Mouse (Mus musculus) MEL (cell line): ENCODE data around the gene Eif4ebp2. TPM values are rescaled to one million over a fixed set of nuclear protein-coding genes. Genes with fewer than 3 reads are reported as not detected.

Experiments used
- DNase-seq: peaks from one replicate; pipeline ENCODE4 v3.0.0; 2011; ENCODE audit warnings: low read depth, low spot score
- H3K27ac ChIP-seq: 2 replicates; pipeline ENCODE4 v1.5.1; 2012; ENCODE audit warnings: low read depth, mild to moderate bottlenecking, control low read depth, low read length, moderate library complexity; ENCODE audit not compliant: control insufficient read depth
- H3K27me3 ChIP-seq, 2 experiments: fragments of 150-350 bp in 1 of 2; sonication (generic) in 1 of 2; 2 replicates each; pipeline ENCODE4 v1.6.1; 2012; ENCODE audit warnings: low read length in 2 of 2, mild to moderate bottlenecking in 2 of 2, improper control_type of control experiment in 1 of 2, moderate library complexity in 1 of 2; ENCODE audit not compliant: insufficient read depth in 2 of 2, control insufficient read depth in 1 of 2
- H3K36me3 ChIP-seq, 2 experiments: 2 replicates each; pipeline ENCODE4 v1.6.1; 2012 to 2014; ENCODE audit warnings: low read length in 2 of 2, improper control_type of control experiment in 1 of 2, inconsistent platforms in 1 of 2, mild to moderate bottlenecking in 1 of 2; ENCODE audit not compliant: insufficient read depth in 2 of 2, control insufficient read depth in 1 of 2
- H3K4me1 ChIP-seq, 2 experiments: fragments of 150-350 bp in 1 of 2; sonication (generic) in 1 of 2; 2 replicates each; pipeline ENCODE4 v1.6.1; 2012; ENCODE audit warnings: low read length in 2 of 2, improper control_type of control experiment in 1 of 2, mild to moderate bottlenecking in 1 of 2; ENCODE audit not compliant: insufficient read depth in 2 of 2, control insufficient read depth in 1 of 2
- H3K4me3 ChIP-seq, 2 experiments: fragments of 150-350 bp in 1 of 2; sonication (generic) in 1 of 2; 2 replicates each; pipeline ENCODE4 v1.5.1; 2012; ENCODE audit warnings: low read depth in 2 of 2, low read length in 2 of 2, mild to moderate bottlenecking in 2 of 2, moderate library complexity in 2 of 2, control low read depth in 1 of 2, improper control_type of control experiment in 1 of 2; ENCODE audit not compliant: control insufficient read depth in 1 of 2, insufficient read depth in 1 of 2
- H3K79me2 ChIP-seq: 2 replicates; pipeline ENCODE4 v1.6.1; 2012; ENCODE audit warnings: mild to moderate bottlenecking, low read length, moderate library complexity; ENCODE audit not compliant: control insufficient read depth, poor library complexity, insufficient read depth
- H3K9ac ChIP-seq: 2 replicates; pipeline ENCODE4 v1.6.1; 2012; ENCODE audit warnings: low read depth, mild to moderate bottlenecking, control low read depth, low read length, moderate library complexity; ENCODE audit not compliant: control insufficient read depth, poor library complexity, severe bottlenecking
- H3K9me3 ChIP-seq: fragments of 150-350 bp; sonication (generic); replicated peaks from 2 replicates; pipeline ENCODE4 v1.6.1; 2012; ENCODE audit warnings: mild to moderate bottlenecking, low read length, improper control_type of control experiment, moderate library complexity; ENCODE audit not compliant: insufficient read depth
- CHD2 ChIP-seq: IDR thresholded peaks from 2 replicates; pipeline ENCODE4 v1.6.1; 2011; ENCODE audit warnings: low read length, improper control_type of control experiment
- CTCF ChIP-seq, 3 experiments: IDR thresholded peaks in 2 of 3; conservative IDR thresholded peaks in 1 of 3; 2 replicates each; pipeline ENCODE4 v1.5.1; 2011 to 2012; ENCODE audit warnings: low read length in 3 of 3, low read depth in 2 of 3, mild to moderate bottlenecking in 2 of 3, improper control_type of control experiment in 1 of 3, inconsistent platforms in 1 of 3, mixed read lengths in 1 of 3, moderate library complexity in 1 of 3; ENCODE audit not compliant: control insufficient read depth in 1 of 3, insufficient read depth in 1 of 3, poor library complexity in 1 of 3, severe bottlenecking in 1 of 3
- JUND ChIP-seq: IDR thresholded peaks from 2 replicates; pipeline ENCODE4 v1.6.1; 2011; ENCODE audit warnings: low read depth, mild to moderate bottlenecking, improper control_type of control experiment, low read length
- KAT2A ChIP-seq: conservative IDR thresholded peaks from 2 replicates; pipeline ENCODE4 v1.6.1; 2012; ENCODE audit warnings: low read depth, low read length, improper control_type of control experiment, inconsistent platforms
- MXI1 ChIP-seq: IDR thresholded peaks from 2 replicates; pipeline ENCODE4 v1.6.1; 2011; ENCODE audit warnings: mild to moderate bottlenecking, low read depth, low read length, improper control_type of control experiment
- MYB ChIP-seq: IDR thresholded peaks from 2 replicates; pipeline ENCODE4 v1.6.1; 2011; ENCODE audit warnings: mild to moderate bottlenecking, low read depth, low read length, improper control_type of control experiment
- POLR2A ChIP-seq, 2 experiments: IDR thresholded peaks; 2 replicates each; pipeline ENCODE4 v1.6.1; 2011 to 2012; ENCODE audit warnings: low read length in 2 of 2, mild to moderate bottlenecking in 2 of 2, control low read depth in 1 of 2, improper control_type of control experiment in 1 of 2, low read depth in 1 of 2, moderate library complexity in 1 of 2; ENCODE audit not compliant: control insufficient read depth in 1 of 2, insufficient read depth in 1 of 2, poor library complexity in 1 of 2
- POLR2AphosphoS5 ChIP-seq: IDR thresholded peaks from 2 replicates; pipeline ENCODE4 v1.6.1; 2012; ENCODE audit warnings: low read depth, borderline replicate concordance, mild to moderate bottlenecking, inconsistent platforms, low read length, moderate library complexity, mixed read lengths
- RCOR1 ChIP-seq: IDR thresholded peaks from 2 replicates; pipeline ENCODE4 v1.6.1; 2012; ENCODE audit warnings: low read depth, mild to moderate bottlenecking, inconsistent platforms, low read length, improper control_type of control experiment
- TCF12 ChIP-seq: IDR thresholded peaks from 2 replicates; pipeline ENCODE4 v1.6.1; 2014; ENCODE audit warnings: low read depth, mild to moderate bottlenecking, inconsistent platforms, low read length, improper control_type of control experiment, moderate library complexity
- UBTF ChIP-seq: IDR thresholded peaks from 2 replicates; pipeline ENCODE4 v1.6.1; 2012; ENCODE audit warnings: low read depth, mild to moderate bottlenecking, inconsistent platforms, low read length, improper control_type of control experiment, moderate library complexity, borderline replicate concordance; ENCODE audit not compliant: insufficient read depth
- polyA plus RNA-seq, 2 experiments: library from polyadenylated mRNA; stranded (reverse) in 1 of 2; unstranded in 1 of 2; fragments of >175 nt in 1 of 2; fragments of >200 nt in 1 of 2; gene quantifications; 2 replicates each; pipeline versions ENCODE4 v1.2.1 to v1.2.4; 2012; ENCODE audit warnings: low replicate concordance in 2 of 2, low read depth in 1 of 2; ENCODE audit not compliant: insufficient read length in 2 of 2, insufficient read depth in 1 of 2, missing spikeins in 1 of 2
- total RNA-seq: library from RNA; depleted of rRNA; stranded (reverse); fragments of 300-350 nt; gene quantifications from 2 replicates; pipeline ENCODE4 v1.2.3, GENCODE M21; 2012

The Eif4ebp2 gene
- total and polyA plus RNA-seq, 3 experiments: 17.1 to 186 (median 52.9) TPM

GRCm38 (mm10) chr10:61423289-61423688 is 29.2 kb downstream of the Eif4ebp2 start:
- Histone ChIP-seq H3K36me3 (no peaks in the 10 kb centered on the region), H3K27me3 (no peaks in the 10 kb centered on the region), H3K4me1 (no peaks in the 10 kb centered on the region), H3K27ac (no peak overlapping the region), H3K9me3 (no peaks in the 10 kb centered on the region), H3K4me3 (no peak overlapping the region), H3K79me2 (no peaks in the 10 kb centered on the region), H3K9ac (no peak overlapping the region)
- TF ChIP-seq CHD2 (no peak), CTCF (IDR thresholded peaks at IDR 0.05 in 2 of 3, conservative IDR thresholded peaks at IDR 0.05 in 1 of 3; ENCODE audit: control insufficient read depth in 1 of 3, insufficient read depth in 1 of 3, low read depth in 2 of 3, low read length in 3 of 3, poor library complexity in 1 of 3, severe bottlenecking in 1 of 3) (peak in 2 of 3 experiments; percentile 47 to 71; a peak in 5 of 6 replicates)
- DNase-seq: no peak

- Histone ChIP-seq H3K4me1 (no peaks in the 10 kb centered on the region), H3K27me3 (no peaks in the 10 kb centered on the region), H3K27ac (no peak overlapping the region), H3K9ac (no peak overlapping the region)
- no peak for TF ChIP-seq MYB
- no peak for TF ChIP-seq MXI1
- no peak for TF ChIP-seq TCF12
- TF ChIP-seq RCOR1: no peak
- TF ChIP-seq POLR2AphosphoS5: no peak
- TF ChIP-seq JUND: no peak
- TF ChIP-seq, all 39 proteins: peak for 0
- no peak overlapping the region for H3K4me3 ChIP-seq
- no peak for DNase-seq
- no peaks in the 10 kb centered on the region for H3K79me2 ChIP-seq
- H3K9me3 ChIP-seq: no peaks in the 10 kb centered on the region
- H3K36me3 ChIP-seq: no peaks in the 10 kb centered on the region
These were observed 29.6 kb downstream of the Eif4ebp2 start for GRCm38 (mm10) chr10:61422861-61423260.

- Histone ChIP-seq H3K9ac (no peak overlapping the region), H3K4me1 (no peaks in the 10 kb centered on the region), H3K79me2 (no peaks in the 10 kb centered on the region), H3K36me3 (no peaks in the 10 kb centered on the region), H3K27me3 (no peaks in the 10 kb centered on the region), H3K4me3 (no peak overlapping the region), H3K9me3 (no peaks in the 10 kb centered on the region), H3K27ac (no peak overlapping the region)
- no peak for DNase-seq
- TF ChIP-seq CTCF (IDR thresholded peaks at IDR 0.05 in 2 of 3, conservative IDR thresholded peaks at IDR 0.05 in 1 of 3; ENCODE audit: control insufficient read depth in 1 of 3, insufficient read depth in 1 of 3, low read depth in 2 of 3, low read length in 3 of 3, poor library complexity in 1 of 3, severe bottlenecking in 1 of 3): no peak
- no peak for TF ChIP-seq POLR2AphosphoS5
- TF ChIP-seq POLR2A (IDR thresholded peaks at IDR 0.05; ENCODE audit: control insufficient read depth in 1 of 2, insufficient read depth in 1 of 2, low read depth in 1 of 2, low read length in 2 of 2, poor library complexity in 1 of 2): no peak
- TF ChIP-seq UBTF: no peak
- no peak for TF ChIP-seq KAT2A
These were observed 32.5 kb downstream of the Eif4ebp2 start for GRCm38 (mm10) chr10:61420011-61420410.
